Mouse (Mus musculus) embryonic fibroblast, embryonic 13.5 days (primary cell): Measurements from ENCODE around the gene Rpl32.

Source experiments
- CTCF ChIP-seq: IDR thresholded peaks from 2 replicates; pipeline ENCODE4 v1.5.1; 2011; ENCODE audit warnings: mild to moderate bottlenecking, control low read depth, low read length, moderate library complexity, borderline replicate concordance; ENCODE audit not compliant: insufficient read depth
- POLR2A ChIP-seq: IDR thresholded peaks from 2 replicates; pipeline ENCODE4 v1.6.1; 2011; ENCODE audit warnings: low read depth, mild to moderate bottlenecking, control low read depth, low read length, moderate library complexity

- TF ChIP-seq POLR2A (no peak), CTCF (no peak)
Measured at GRCm38 (mm10) chr6:115833861-115834260, 25.3 kb upstream of the Rpl32 start.
